Mouse (Mus musculus) cerebellum, adult 2 months (tissue): ENCODE results near the gene Gm13420. TPM values are rescaled to one million over a fixed set of nuclear protein-coding genes. Genes with fewer than 3 reads are reported as not detected.
A peak's percentile ranks its signal among the peaks of the same experiment; 100 is the strongest.
"Not testable (repeated sequence)": the region's sequence is repeated elsewhere in the genome, so short reads cannot be mapped to it uniquely, and the experiment has no call there.

Source experiments
- DNase-seq, 2 experiments: peaks; one replicate each; pipeline ENCODE4 v3.0.0; 2021
- H3K27ac ChIP-seq: fragments of 200-500 bp; 2 replicates; pipeline ENCODE4 v1.5.1; 2012; ENCODE audit warnings: low read length, control low read depth, inconsistent platforms; ENCODE audit not compliant: insufficient read depth
- H3K27me3 ChIP-seq: fragments of 200-500 bp; 2 replicates; pipeline ENCODE4 v1.6.1; 2012; ENCODE audit warnings: inconsistent platforms, mild to moderate bottlenecking, low read length, moderate library complexity; ENCODE audit not compliant: control insufficient read depth, insufficient read depth
- H3K4me1 ChIP-seq: fragments of 200-500 bp; 2 replicates; pipeline ENCODE4 v1.6.1; 2011; ENCODE audit warnings: low read length; ENCODE audit not compliant: control insufficient read depth, insufficient read depth
- H3K4me3 ChIP-seq: fragments of 200-500 bp; replicated peaks from 2 replicates; pipeline ENCODE3; 2011; ENCODE audit warnings: mild to moderate bottlenecking, low read depth, low read length, control low read depth; ENCODE audit not compliant: insufficient read depth
- CTCF ChIP-seq: fragments of 200-500 bp; IDR thresholded peaks from 2 replicates; pipeline ENCODE4 v1.5.1; 2011; ENCODE audit warnings: low read depth, mild to moderate bottlenecking, control low read depth, low read length, moderate library complexity, borderline replicate concordance; ENCODE audit not compliant: insufficient read depth
- POLR2A ChIP-seq: fragments of 200-500 bp; IDR thresholded peaks from 2 replicates; pipeline ENCODE4 v1.6.1; 2011; ENCODE audit warnings: low read length, control low read depth, borderline replicate concordance; ENCODE audit not compliant: insufficient read depth
- WGBS: fragments of 180-500 bp; shearing (Covaris S2); methylation state at CpG from one replicate; pipeline ENCODE4 v1.1.7; 2018; 5-methylcytosine and 5-hydroxymethylcytosine counted together
- polyA plus RNA-seq: library from polyadenylated mRNA; depleted of rRNA; stranded (reverse); fragments of >200 nt; gene quantifications from 2 replicates; pipeline ENCODE4 v1.2.3, GENCODE M21; 2012; rRNA removed

Gene Gm13420
- 0.19 and 0.28 TPM in 2 replicates for polyA plus RNA-seq

GRCm38 (mm10) chr2:29751497-29751896 is at the start of gene Gm13420:
Gm13420 (minus strand) TSS chr2:29751685.
- DNase-seq = no peak
- TF ChIP-seq POLR2A = no peak
- TF ChIP-seq CTCF = no peak
- WGBS = 6% methylated on average over 28 of the region's 28 CpGs
- Histone ChIP-seq H3K4me1 (no peaks in the 10 kb centered on the region), H3K4me3 (no peak within 1 kb of the TSS), H3K27ac (no peak within 1 kb of the TSS), H3K27me3 (peaks cover 1% of the 10 kb centered on the region; the same call in 1 of the 2 replicates)

GRCm38 (mm10) chr2:29792772-29793487 is 41.4 kb upstream of the Gm13420 start:
- H3K4me3 ChIP-seq = no peak overlapping the region
- no peak for DNase-seq
- H3K4me1 ChIP-seq = no peaks in the 10 kb centered on the region
- H3K27me3 ChIP-seq = no peaks in the 10 kb centered on the region
- 89% methylated on average over 2 of the region's 2 CpGs for WGBS
- TF ChIP-seq POLR2A (no peak), CTCF (no peak)
- no peak overlapping the region for H3K27ac ChIP-seq

- under 1% methylated on average over 45 of the region's 45 CpGs for WGBS
- peak; percentile 89 for DNase-seq
Observed at GRCm38 (mm10) chr2:29787937-29788681, 36.6 kb upstream of the Gm13420 start, which contains the start of gene Trub2. Trub2 (minus strand) TSS chr2:29788502.

GRCm38 (mm10) chr2:29787104-29787917 is 35.8 kb upstream of the Gm13420 start, which contains the start of gene Coq4:
Coq4 (plus strand) TSS chr2:29787493.
- DNase-seq = peak; percentile 90 to 93
- TF ChIP-seq CTCF (no peak), POLR2A (peak; percentile 76; the same call in 1 of the 2 replicates)
- 2% methylated on average over 31 of the region's 31 CpGs for WGBS

More at GRCm38 (mm10) chr2:29787937-29788681, 36.6 kb upstream of the Gm13420 start, which contains the start of gene Trub2:
- Histone ChIP-seq H3K27ac (peak within 1 kb of the TSS; percentile 26; the same call in 1 of the 2 replicates), H3K4me3 (peak within 1 kb of the TSS; percentile 97), H3K27me3 (no peaks in the 10 kb centered on the region), H3K4me1 (peaks cover 4% of the 10 kb centered on the region; the same call in 1 of the 2 replicates)
- TF ChIP-seq CTCF (no peak), POLR2A (peak; percentile 60)

GRCm38 (mm10) chr2:29784290-29784689 is 32.8 kb upstream of the Gm13420 start:
- TF ChIP-seq POLR2A = no peak
- no peak for TF ChIP-seq CTCF
- Histone ChIP-seq H3K4me1 (peaks cover 4% of the 10 kb centered on the region; the same call in 1 of the 2 replicates), H3K4me3 (no peak overlapping the region), H3K27ac (no peak overlapping the region), H3K27me3 (no peaks in the 10 kb centered on the region)
- 84% methylated on average over 4 of the region's 4 CpGs for WGBS
- DNase-seq = no peak

More at GRCm38 (mm10) chr2:29787104-29787917, 35.8 kb upstream of the Gm13420 start, which contains the start of gene Coq4:
- Histone ChIP-seq H3K27me3 (no peaks in the 10 kb centered on the region), H3K4me1 (peaks cover 4% of the 10 kb centered on the region; the same call in 1 of the 2 replicates), H3K4me3 (peak within 1 kb of the TSS; percentile 97), H3K27ac (peak within 1 kb of the TSS; percentile 26; the same call in 1 of the 2 replicates)

GRCm38 (mm10) chr2:29781256-29781655 is 29.8 kb upstream of the Gm13420 start:
- not testable (repeated sequence) for H3K4me1 ChIP-seq, H3K27ac ChIP-seq, DNase-seq, H3K27me3 ChIP-seq, H3K4me3 ChIP-seq
- WGBS = 94% methylated on average over 2 of the region's 2 CpGs

- WGBS = 91% methylated on average over 4 of the region's 4 CpGs
Observed at GRCm38 (mm10) chr2:29773323-29773722, 21.8 kb upstream of the Gm13420 start.

More at GRCm38 (mm10) chr2:29773323-29773722, 21.8 kb upstream of the Gm13420 start:
- TF ChIP-seq POLR2A (no peak), CTCF (no peak)
- H3K27ac ChIP-seq = no peak overlapping the region
- H3K27me3 ChIP-seq = no peaks in the 10 kb centered on the region
- no peak overlapping the region for H3K4me3 ChIP-seq
- DNase-seq = no peak
- H3K4me1 ChIP-seq = no peaks in the 10 kb centered on the region
